8 mouse cellular contexts compared by ENCODE assay signal in the genomic region with DNA sequence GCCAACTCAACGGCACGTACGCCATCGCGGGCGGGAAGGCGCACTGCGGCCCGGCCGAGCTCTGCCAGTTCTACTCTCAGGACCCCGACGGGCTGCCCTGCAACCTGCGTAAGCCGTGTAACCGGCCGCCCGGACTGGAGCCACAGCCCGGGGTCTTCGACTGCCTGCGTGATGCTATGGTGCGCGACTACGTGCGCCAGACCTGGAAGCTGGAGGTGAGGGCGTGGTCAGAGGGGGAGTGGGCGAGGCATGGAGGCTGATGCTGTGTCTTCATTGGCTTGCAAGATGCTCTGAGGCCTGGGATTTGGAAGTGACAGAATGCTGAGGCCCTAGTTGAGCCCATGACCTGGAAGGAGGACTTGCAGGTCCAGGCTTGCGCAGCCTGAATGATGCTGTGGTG. TPM values are rescaled to one million over a fixed set of nuclear protein-coding genes. Genes with fewer than 3 reads are reported as not detected.
DNase-seq lines count a peak whose midpoint lies in the region; ATAC-seq and TF ChIP-seq lines count a peak whose summit lies in the region.

No protein-coding gene starts in this region.

- peak overlapping the region; percentile 36 for H3K4me2 ChIP-seq in hindbrain, embryonic 11.5 days (replicated peaks; ENCODE audit: low read depth, low read length)
- H3K4me2 ChIP-seq in midbrain, embryonic 14.5 days (ENCODE audit: low read length) = peak overlapping the region; percentile 37

- peak overlapping the region; percentile 62 for H3K27ac ChIP-seq in heart, embryonic 10.5 days
- no peak overlapping the region for H3K27ac ChIP-seq in hindbrain, embryonic 11.5 days (ENCODE audit: low read depth, low read length)
- H3K27ac ChIP-seq in midbrain, embryonic 14.5 days (replicated peaks; ENCODE audit: low read depth, low read length) = no peak overlapping the region
- H3K27ac ChIP-seq in thymus, adult 2 months (ENCODE audit: control insufficient read depth, insufficient read depth, low read length) = no peak overlapping the region

- peaks cover 19% of the 10 kb centered on the region for H3K4me1 ChIP-seq in heart, embryonic 10.5 days
- 0 out of 2 replicates have a peak, but pooled peaks cover 3% of the 10 kb centered on the region for H3K4me1 ChIP-seq in hindbrain, embryonic 11.5 days (replicated peaks; ENCODE audit: control insufficient read depth, insufficient read depth, low read length)
- H3K4me1 ChIP-seq in midbrain, embryonic 14.5 days (ENCODE audit: control insufficient read depth, insufficient read depth, low read length) = no peaks in the 10 kb centered on the region
- peaks cover 20% of the 10 kb centered on the region for H3K4me1 ChIP-seq in thymus, adult 2 months (replicated peaks; ENCODE audit: control insufficient read depth, insufficient read depth, low read length)

- no peak overlapping the region for H3K9ac ChIP-seq in hindbrain, embryonic 11.5 days (ENCODE audit: low read depth, low read length)
- H3K9ac ChIP-seq in midbrain, embryonic 14.5 days (replicated peaks; ENCODE audit: low read length) = no peak overlapping the region; the same call in 1 of the 2 replicates

- ATAC-seq in hindbrain, embryonic 11.5 days (ENCODE audit: low FRiP score) = no peak
- no peak for ATAC-seq in midbrain, embryonic 14.5 days (ENCODE audit: low FRiP score, low TSS enrichment)
- ATAC-seq in monocyte, adult 5-6 weeks (replicated peaks; ENCODE audit: insufficient number of reproducible peaks, low FRiP score, low TSS enrichment, poor library complexity, severe bottlenecking) = no peak

- no peaks in the 10 kb centered on the region for H3K36me3 ChIP-seq in heart, embryonic 10.5 days
- no peaks in the 10 kb centered on the region for H3K36me3 ChIP-seq in hindbrain, embryonic 11.5 days (ENCODE audit: control insufficient read depth, insufficient read depth, low read length)
- H3K36me3 ChIP-seq in midbrain, embryonic 14.5 days (ENCODE audit: control insufficient read depth, insufficient read depth, low read length) = no peaks in the 10 kb centered on the region
- H3K36me3 ChIP-seq in thymus, adult 2 months (ENCODE audit: control insufficient read depth, insufficient read depth, low read length) = peaks cover 52% of the 10 kb centered on the region

- intact Hi-C loops in left cerebral cortex, postnatal 25 days (cut with DNase I) = no loop called here

- H3K27me3 ChIP-seq in heart, embryonic 10.5 days (ENCODE audit: insufficient read depth, poor library complexity, severe bottlenecking) = peaks cover 23% of the 10 kb centered on the region
- H3K27me3 ChIP-seq in hindbrain, embryonic 11.5 days (ENCODE audit: control insufficient read depth, insufficient read depth, low read length) = peaks cover 5% of the 10 kb centered on the region; the same call in 1 of the 2 replicates
- no peaks in the 10 kb centered on the region for H3K27me3 ChIP-seq in midbrain, embryonic 14.5 days (ENCODE audit: control insufficient read depth, insufficient read depth, low read length)
- H3K27me3 ChIP-seq in thymus, adult 2 months (ENCODE audit: control insufficient read depth, insufficient read depth, low read length) = no peaks in the 10 kb centered on the region

- TF ChIP-seq POLR2A in thymus, adult 2 months (IDR thresholded peaks at IDR 0.05; ENCODE audit: control insufficient read depth, extremely low read depth, insufficient read depth, low read length, poor library complexity) = no peak

- no peaks in the 10 kb centered on the region for H3K9me3 ChIP-seq in heart, embryonic 10.5 days
- no peaks in the 10 kb centered on the region for H3K9me3 ChIP-seq in hindbrain, embryonic 11.5 days (ENCODE audit: control insufficient read depth, low read length)
- no peaks in the 10 kb centered on the region for H3K9me3 ChIP-seq in midbrain, embryonic 14.5 days (ENCODE audit: control insufficient read depth, low read length)

- peak overlapping the region; percentile 52 for H3K4me3 ChIP-seq in heart, embryonic 10.5 days
- H3K4me3 ChIP-seq in hindbrain, embryonic 11.5 days (ENCODE audit: low read depth, low read length) = peak overlapping the region; percentile 4; the same call in 1 of the 2 replicates
- H3K4me3 ChIP-seq in midbrain, embryonic 14.5 days (replicated peaks; ENCODE audit: low read depth, low read length) = peak overlapping the region; percentile 10; the same call in 1 of the 2 replicates
- H3K4me3 ChIP-seq in thymus, adult 2 months (ENCODE audit: control insufficient read depth, insufficient read depth, low read length) = no peak overlapping the region

- WGBS in heart, embryonic 10.5 days = 8% methylated on average over 27 of the region's 27 CpGs
- 18% methylated on average over 27 of the region's 27 CpGs for WGBS in hindbrain, embryonic 11.5 days
- 16% methylated on average over 27 of the region's 27 CpGs for WGBS in midbrain, embryonic 14.5 days
- WGBS in thymus, adult 2 months = 95% methylated on average over 27 of the region's 27 CpGs

- TF ChIP-seq CTCF in thymus, adult 2 months (IDR thresholded peaks at IDR 0.05; ENCODE audit: borderline replicate concordance, control insufficient read depth, extremely low read depth, insufficient read depth, low read length, poor library complexity) = no peak

- no peak for DNase-seq in heart, embryonic 10.5 days (ENCODE audit: low spot score)
- no peak for DNase-seq in heart, adult 18-20 months
- DNase-seq in R1 (ENCODE audit: low read depth, low spot score) = peak; percentile 94
- DNase-seq in hindbrain, embryonic 11.5 days (ENCODE audit: low spot score) = peak; percentile 39
- DNase-seq in midbrain, embryonic 14.5 days = no peak
- DNase-seq in left cerebral cortex, postnatal 25 days (ENCODE audit: low spot score in 2 of 2) = no peak
- DNase-seq in thymus, adult 2 months = no peak

RNA-seq across cellular contexts. Expression of gene Zap70, which starts 9.4 kb away (rescaled TPM):
- polyA plus RNA-seq in heart, embryonic 10.5 days (2016; fragmentation: Nextera tagmentation; extraction: Ambion mirVana) = 0.05 and 0.27 TPM in 2 replicates
- total RNA-seq in heart, adult 18-20 months (2021) = 1 to 10 TPM in 1 of 2 experiments, under 1 TPM in 1; 0.27 to 2.0 TPM
- polyA plus RNA-seq in hindbrain, embryonic 11.5 days (2014; fragmentation: Nextera tagmentation; extraction: Ambion mirVana) = 0.15 and 0.39 TPM in 2 replicates
- polyA plus RNA-seq in midbrain, embryonic 14.5 days (2014; fragmentation: Nextera tagmentation; extraction: Ambion mirVana) = 1.7 and 2.0 TPM in 2 replicates
- total RNA-seq in left cerebral cortex, postnatal 25 days (2021) = 1 to 10 TPM; 1.4 to 1.9 TPM
- total RNA-seq in monocyte, adult 5-6 weeks (2017) = 14.5 to 81.6 TPM (median 14.9 TPM) in 3 replicates
- polyA plus RNA-seq in thymus, adult 2 months (2012; rRNA removed) = 270 and 289 TPM in 2 replicates

RNA-seq across cellular contexts. Expression of gene Actr1b, which starts 56.8 kb away (rescaled TPM):
- polyA plus RNA-seq in heart, embryonic 10.5 days (2016; fragmentation: Nextera tagmentation; extraction: Ambion mirVana) = 126 and 133 TPM in 2 replicates
- 100 to 1,000 TPM in 1 of 2 experiments, 10 to 100 TPM in 1; 93.8 to 101 TPM for total RNA-seq in heart, adult 18-20 months (2021)
- 84.9 and 97.5 TPM in 2 replicates for polyA plus RNA-seq in hindbrain, embryonic 11.5 days (2014; fragmentation: Nextera tagmentation; extraction: Ambion mirVana)
- polyA plus RNA-seq in midbrain, embryonic 14.5 days (2014; fragmentation: Nextera tagmentation; extraction: Ambion mirVana) = 77.9 and 81.9 TPM in 2 replicates
- total RNA-seq in left cerebral cortex, postnatal 25 days (2021) = 100 to 1,000 TPM; 332 to 370 TPM
- 43.6 to 76.4 TPM (median 61.1 TPM) in 3 replicates for total RNA-seq in monocyte, adult 5-6 weeks (2017)
- 182 and 213 TPM in 2 replicates for polyA plus RNA-seq in thymus, adult 2 months (2012; rRNA removed)

Comparison
In these comparisons a context has a peak if more than half of its experiments do, and no peak if none do; other contexts are left out.
1. DNase-seq: peak in R1 (single experiment) and hindbrain, embryonic 11.5 days (single experiment); none in heart, embryonic 10.5 days (single experiment), heart, adult 18-20 months (0 of 2), midbrain, embryonic 14.5 days (single experiment), left cerebral cortex, postnatal 25 days (0 of 2) and thymus, adult 2 months (single experiment).
2. RNA of gene Zap70, which starts 9.4 kb away (polyA plus RNA-seq): 270 to 289 TPM in thymus, adult 2 months; 1.7 to 2.0 TPM in midbrain, embryonic 14.5 days, 0.15 to 0.39 TPM in hindbrain, embryonic 11.5 days and 0.05 to 0.27 TPM in heart, embryonic 10.5 days; every median in the first group is over 10 times any median in the second.